Mouse (Mus musculus): ENCODE measurements around the gene Lrp4. TPM values are rescaled to one million over a fixed set of nuclear protein-coding genes. Genes with fewer than 3 reads are reported as not detected.

Gene Lrp4
- polyA plus RNA-seq (2016; fragmentation: Nextera tagmentation; extraction: Ambion mirVana): 7.9 and 8.2 TPM in 2 replicates

- no peaks in the 10 kb centered on the region for H3K36me3 ChIP-seq
- 0 out of 2 replicates have a peak, but pooled peaks cover 3% of the 10 kb centered on the region for H3K9me3 ChIP-seq
- H3K9ac ChIP-seq: peak within 1 kb of the TSS; percentile 76
- peak within 1 kb of the TSS; percentile 95 for H3K27ac ChIP-seq
- H3K27me3 ChIP-seq: no peaks in the 10 kb centered on the region
- peak within 1 kb of the TSS; percentile 68 for H3K4me2 ChIP-seq (replicated peaks)
- peak within 1 kb of the TSS; percentile 73 for H3K4me3 ChIP-seq
- peaks cover 30% of the 10 kb centered on the region for H3K4me1 ChIP-seq
- 1% methylated on average over 29 of the region's 36 CpGs for WGBS
- peak; percentile 61 for ATAC-seq (ENCODE audit: insufficient number of reproducible peaks, insufficient read depth, low FRiP score, low TSS enrichment)
Observed at GRCm38 (mm10) chr2:91457259-91457655, at the start of gene Lrp4. TSS of gene Lrp4 (plus strand) at chr2:91457511.

DNA sequence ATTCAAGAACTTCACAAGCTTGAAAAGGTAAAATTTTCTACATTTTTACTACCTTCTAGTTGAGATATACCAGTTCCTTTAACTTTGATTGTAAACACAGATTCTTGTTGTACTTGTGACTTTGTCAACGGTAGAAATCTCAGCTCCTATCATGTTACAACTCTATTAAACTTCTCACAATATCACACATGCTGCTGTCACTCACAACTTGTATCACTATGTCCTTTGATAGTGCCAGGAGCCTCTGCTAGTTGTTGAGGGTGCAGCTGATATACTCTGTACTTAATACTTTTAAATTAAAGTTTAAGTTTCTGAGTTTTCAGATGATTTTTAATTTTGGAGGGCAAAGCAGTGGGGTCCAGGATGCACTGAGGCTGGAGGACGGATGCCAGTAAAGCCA is 49.3 kb upstream of the Lrp4 start:
- Histone ChIP-seq H3K27ac (no peak overlapping the region), H3K27me3 (no peaks in the 10 kb centered on the region), H3K36me3 (no peaks in the 10 kb centered on the region), H3K4me3 (no peak overlapping the region), H3K9me3 (no peaks in the 10 kb centered on the region), H3K4me1 (peaks cover 22% of the 10 kb centered on the region), H3K4me2 (replicated peaks) (no peak overlapping the region), H3K9ac (no peak overlapping the region)
- WGBS: 74% methylated on average over 2 of the region's 2 CpGs
- ATAC-seq (ENCODE audit: insufficient number of reproducible peaks, insufficient read depth, low FRiP score, low TSS enrichment): no peak

GRCm38 (mm10) chr2:91411473-91411872 is 45.8 kb upstream of the Lrp4 start:
- Histone ChIP-seq H3K4me2 (replicated peaks) (no peak overlapping the region), H3K27me3 (no peaks in the 10 kb centered on the region), H3K4me3 (no peak overlapping the region), H3K9me3 (no peaks in the 10 kb centered on the region), H3K4me1 (peaks cover 24% of the 10 kb centered on the region), H3K27ac (peak overlapping the region; percentile 81), H3K36me3 (no peaks in the 10 kb centered on the region), H3K9ac (no peak overlapping the region)
- WGBS: 34% methylated on average over 2 of the region's 2 CpGs
- ATAC-seq (ENCODE audit: insufficient number of reproducible peaks, insufficient read depth, low FRiP score, low TSS enrichment): peak; percentile 88; the same call in 1 of the 2 replicates

GRCm38 (mm10) chr2:91412361-91412760 is 45.0 kb upstream of the Lrp4 start:
- H3K4me1 ChIP-seq: peaks cover 24% of the 10 kb centered on the region
- H3K27ac ChIP-seq: peak overlapping the region; percentile 81; the same call in 1 of the 2 replicates
- no peaks in the 10 kb centered on the region for H3K36me3 ChIP-seq
- no peaks in the 10 kb centered on the region for H3K9me3 ChIP-seq
- no peak for ATAC-seq (ENCODE audit: insufficient number of reproducible peaks, insufficient read depth, low FRiP score, low TSS enrichment)
- no peak overlapping the region for H3K9ac ChIP-seq
- 46% methylated on average over 5 of the region's 5 CpGs for WGBS
- no peaks in the 10 kb centered on the region for H3K27me3 ChIP-seq
- H3K4me3 ChIP-seq: no peak overlapping the region
- no peak overlapping the region for H3K4me2 ChIP-seq (replicated peaks)

GRCm38 (mm10) chr2:91413811-91414210 is 43.5 kb upstream of the Lrp4 start:
- H3K9ac ChIP-seq: no peak overlapping the region
- no peak overlapping the region for H3K27ac ChIP-seq
- no peak overlapping the region for H3K4me3 ChIP-seq
- H3K27me3 ChIP-seq: no peaks in the 10 kb centered on the region
- H3K4me1 ChIP-seq: peaks cover 24% of the 10 kb centered on the region
- WGBS: 83% methylated on average over 1 of the region's 1 CpGs
- no peaks in the 10 kb centered on the region for H3K9me3 ChIP-seq
- H3K4me2 ChIP-seq (replicated peaks): no peak overlapping the region
- no peaks in the 10 kb centered on the region for H3K36me3 ChIP-seq
- no peak for ATAC-seq (ENCODE audit: insufficient number of reproducible peaks, insufficient read depth, low FRiP score, low TSS enrichment)

- H3K4me1 ChIP-seq: no peaks in the 10 kb centered on the region
- no peak overlapping the region for H3K9ac ChIP-seq
- no peaks in the 10 kb centered on the region for H3K27me3 ChIP-seq
- ATAC-seq (ENCODE audit: insufficient number of reproducible peaks, insufficient read depth, low FRiP score, low TSS enrichment): no peak
- H3K27ac ChIP-seq: no peak overlapping the region
- 87% methylated on average over 5 of the region's 5 CpGs for WGBS
- no peaks in the 10 kb centered on the region for H3K9me3 ChIP-seq
- no peak overlapping the region for H3K4me2 ChIP-seq (replicated peaks)
- no peak overlapping the region for H3K4me3 ChIP-seq
- peaks cover 7% of the 10 kb centered on the region; the same call in 1 of the 2 replicates for H3K36me3 ChIP-seq
Observed at GRCm38 (mm10) chr2:91421641-91422040, 35.7 kb upstream of the Lrp4 start.

GRCm38 (mm10) chr2:91424061-91424720 is 33.1 kb upstream of the Lrp4 start:
- no peaks in the 10 kb centered on the region for H3K27me3 ChIP-seq
- no peak overlapping the region for H3K9ac ChIP-seq
- H3K4me3 ChIP-seq: no peak overlapping the region
- no peaks in the 10 kb centered on the region for H3K9me3 ChIP-seq
- WGBS: 85% methylated on average over 7 of the region's 7 CpGs
- no peaks in the 10 kb centered on the region for H3K4me1 ChIP-seq
- H3K4me2 ChIP-seq (replicated peaks): no peak overlapping the region
- H3K27ac ChIP-seq: no peak overlapping the region
- peaks cover 7% of the 10 kb centered on the region; the same call in 1 of the 2 replicates for H3K36me3 ChIP-seq
- ATAC-seq (ENCODE audit: insufficient number of reproducible peaks, insufficient read depth, low FRiP score, low TSS enrichment): no peak

DNA sequence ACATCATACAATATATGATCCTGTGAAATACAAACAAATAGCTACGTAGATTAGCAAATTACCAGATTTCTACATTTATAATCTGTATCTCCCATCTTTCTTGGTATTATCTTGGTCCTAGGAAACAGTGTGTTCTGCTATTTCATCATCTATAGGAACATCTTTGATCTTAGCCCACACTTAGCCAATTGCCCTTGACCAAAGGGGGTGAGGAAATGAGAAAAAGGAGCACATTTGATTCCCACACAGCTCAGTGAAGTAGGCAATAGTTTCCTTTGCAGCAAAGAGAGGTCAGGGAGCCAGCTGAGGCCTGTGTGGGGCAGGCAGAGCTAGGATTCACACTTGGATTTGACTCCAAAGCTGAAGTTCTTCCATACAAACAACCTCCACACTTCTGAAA is 31.0 kb upstream of the Lrp4 start:
- no peaks in the 10 kb centered on the region for H3K27me3 ChIP-seq
- no peak for ATAC-seq (ENCODE audit: insufficient number of reproducible peaks, insufficient read depth, low FRiP score, low TSS enrichment)
- no peak overlapping the region for H3K4me3 ChIP-seq
- H3K4me2 ChIP-seq (replicated peaks): no peak overlapping the region
- H3K27ac ChIP-seq: no peak overlapping the region
- peaks cover 6% of the 10 kb centered on the region; the same call in 1 of the 2 replicates for H3K4me1 ChIP-seq
- no peak overlapping the region for H3K9ac ChIP-seq
- peaks cover 5% of the 10 kb centered on the region; the same call in 1 of the 2 replicates for H3K36me3 ChIP-seq
- no peaks in the 10 kb centered on the region for H3K9me3 ChIP-seq
- 74% methylated on average over 1 of the region's 1 CpGs for WGBS

GRCm38 (mm10) chr2:91429146-91429545 is 28.2 kb upstream of the Lrp4 start:
- no peak overlapping the region for H3K27ac ChIP-seq
- 71% methylated on average over 3 of the region's 3 CpGs for WGBS
- H3K4me1 ChIP-seq: peaks cover 6% of the 10 kb centered on the region; the same call in 1 of the 2 replicates
- no peak overlapping the region for H3K4me2 ChIP-seq (replicated peaks)
- H3K36me3 ChIP-seq: no peaks in the 10 kb centered on the region
- H3K27me3 ChIP-seq: no peaks in the 10 kb centered on the region
- H3K9ac ChIP-seq: no peak overlapping the region
- no peaks in the 10 kb centered on the region for H3K9me3 ChIP-seq
- ATAC-seq (ENCODE audit: insufficient number of reproducible peaks, insufficient read depth, low FRiP score, low TSS enrichment): no peak
- H3K4me3 ChIP-seq: no peak overlapping the region

DNA sequence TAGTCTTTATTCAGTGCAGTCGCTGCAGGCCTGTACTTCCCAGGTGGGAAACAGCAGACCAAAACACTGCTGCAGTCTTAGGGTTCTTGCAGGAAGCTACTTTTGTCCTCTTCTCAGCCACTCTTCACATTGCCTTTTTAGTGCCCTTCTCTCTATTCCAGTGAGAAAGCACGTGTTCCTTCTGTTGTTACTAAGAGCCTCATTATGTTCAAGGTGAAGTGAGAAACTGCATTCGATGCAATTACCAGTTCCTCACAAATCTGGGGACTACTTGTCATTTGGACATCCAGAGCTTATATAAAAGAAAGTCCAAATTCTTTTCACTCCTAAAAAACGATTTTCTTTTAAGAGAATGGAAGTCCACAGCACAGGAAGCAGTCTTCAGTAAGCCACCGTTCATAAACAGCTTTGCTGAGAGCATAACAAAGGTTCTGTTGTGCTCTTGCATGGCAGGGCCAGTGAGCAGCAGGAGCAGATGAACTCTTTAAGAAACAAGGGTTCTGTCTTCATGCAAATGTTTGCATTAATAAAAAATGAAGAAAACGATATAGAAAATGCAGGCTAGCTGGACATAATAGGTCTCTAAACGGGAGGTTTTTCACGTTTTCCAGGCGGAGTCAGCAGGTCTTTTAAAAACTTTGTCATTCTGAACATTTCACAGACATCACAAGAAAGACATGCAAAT is 27.3 kb upstream of the Lrp4 start:
- H3K4me1 ChIP-seq: peaks cover 6% of the 10 kb centered on the region; the same call in 1 of the 2 replicates
- no peaks in the 10 kb centered on the region for H3K36me3 ChIP-seq
- H3K27me3 ChIP-seq: no peaks in the 10 kb centered on the region
- no peak overlapping the region for H3K9ac ChIP-seq
- no peak for ATAC-seq (ENCODE audit: insufficient number of reproducible peaks, insufficient read depth, low FRiP score, low TSS enrichment)
- no peak overlapping the region for H3K4me3 ChIP-seq
- H3K9me3 ChIP-seq: no peaks in the 10 kb centered on the region
- H3K27ac ChIP-seq: peak overlapping the region; percentile 30; the same call in 1 of the 2 replicates
- 23% methylated on average over 9 of the region's 9 CpGs for WGBS
- no peak overlapping the region for H3K4me2 ChIP-seq (replicated peaks)

GRCm38 (mm10) chr2:91430600-91430919 is 26.8 kb upstream of the Lrp4 start:
- no peak for ATAC-seq (ENCODE audit: insufficient number of reproducible peaks, insufficient read depth, low FRiP score, low TSS enrichment)
- H3K4me1 ChIP-seq: peaks cover 6% of the 10 kb centered on the region; the same call in 1 of the 2 replicates
- H3K27me3 ChIP-seq: no peaks in the 10 kb centered on the region
- no peaks in the 10 kb centered on the region for H3K9me3 ChIP-seq
- H3K9ac ChIP-seq: no peak overlapping the region
- no peak overlapping the region for H3K4me3 ChIP-seq
- H3K27ac ChIP-seq: 0 out of 2 replicates have a peak overlapping the region, but pooled peaks have one; percentile 1
- 33% methylated on average over 6 of the region's 6 CpGs for WGBS
- no peaks in the 10 kb centered on the region for H3K36me3 ChIP-seq
- H3K4me2 ChIP-seq (replicated peaks): no peak overlapping the region

GRCm38 (mm10) chr2:91436713-91437112 is 20.6 kb upstream of the Lrp4 start:
- Histone ChIP-seq H3K9me3 (no peaks in the 10 kb centered on the region), H3K27me3 (no peaks in the 10 kb centered on the region), H3K9ac (no peak overlapping the region), H3K27ac (no peak overlapping the region), H3K4me3 (no peak overlapping the region), H3K4me2 (replicated peaks) (no peak overlapping the region), H3K36me3 (no peaks in the 10 kb centered on the region), H3K4me1 (no peaks in the 10 kb centered on the region)
- no peak for ATAC-seq (ENCODE audit: insufficient number of reproducible peaks, insufficient read depth, low FRiP score, low TSS enrichment)
- 86% methylated on average over 8 of the region's 8 CpGs for WGBS
